Mouse (Mus musculus) T-helper 17 cell (primary cell): ENCODE measurements around the gene Gm5478.
"Not testable (repeated sequence)": the region's sequence is repeated elsewhere in the genome, so short reads cannot be mapped to it uniquely, and the experiment has no call there.

ENCODE experiments used
- in situ Hi-C, 2 experiments: fragments of 300-600 bp; cut with MboI, MseI; formaldehyde crosslinking; loops; 1 replicate in 1 of 2; 2 replicates in 1 of 2; pipeline ENCODE4 v1.15.1; 2025; ENCODE audit warnings: high pct_unique_total_duplicates in 2 of 2

Gm5478 gene

GRCm38 (mm10) chr15:101647280-101647679 lies at the start of gene Gm5478:
TSS of gene Gm5478 (minus strand) at chr15:101647380.
- in situ Hi-C loops = loop anchor here in 1 of 2 experiments (10.0 kb wide), 2 partner anchors 288 to 582 kb away; no protein-coding TSS in a partner anchor

- in situ Hi-C loops = no loop called here
These were observed 47.0 kb upstream of the Gm5478 start, which contains the start of gene Krt6a for GRCm38 (mm10) chr15:101694207-101694606. TSS of gene Krt6a (minus strand) at chr15:101694307.

GRCm38 (mm10) chr15:101690460-101690859 lies 43.3 kb upstream of the Gm5478 start:
- in situ Hi-C loops = not testable (repeated sequence)

GRCm38 (mm10) chr15:101688161-101688560 lies 41.0 kb upstream of the Gm5478 start:
- in situ Hi-C loops = no loop called here

GRCm38 (mm10) chr15:101680187-101680586 lies 33.0 kb upstream of the Gm5478 start, which contains the start of gene Krt6b:
TSS of gene Krt6b (minus strand) at chr15:101680287.
- in situ Hi-C loops = no loop called here

GRCm38 (mm10) chr15:101675978-101676377 lies 28.8 kb upstream of the Gm5478 start:
- in situ Hi-C loops = no loop called here

GRCm38 (mm10) chr15:101652736-101653265 lies 5.6 kb upstream of the Gm5478 start:
- in situ Hi-C loops = no loop called here

- in situ Hi-C loops = no loop called here
These were observed 19.3 kb downstream of the Gm5478 start, which contains the start of gene Gm5414 for GRCm38 (mm10) chr15:101627884-101628283. TSS of gene Gm5414 (minus strand) at chr15:101628188.

GRCm38 (mm10) chr15:101599123-101599522 lies 48.1 kb downstream of the Gm5478 start:
- in situ Hi-C loops = no loop called here
